Mouse (Mus musculus): ENCODE data around the gene Nup188.

DNA sequence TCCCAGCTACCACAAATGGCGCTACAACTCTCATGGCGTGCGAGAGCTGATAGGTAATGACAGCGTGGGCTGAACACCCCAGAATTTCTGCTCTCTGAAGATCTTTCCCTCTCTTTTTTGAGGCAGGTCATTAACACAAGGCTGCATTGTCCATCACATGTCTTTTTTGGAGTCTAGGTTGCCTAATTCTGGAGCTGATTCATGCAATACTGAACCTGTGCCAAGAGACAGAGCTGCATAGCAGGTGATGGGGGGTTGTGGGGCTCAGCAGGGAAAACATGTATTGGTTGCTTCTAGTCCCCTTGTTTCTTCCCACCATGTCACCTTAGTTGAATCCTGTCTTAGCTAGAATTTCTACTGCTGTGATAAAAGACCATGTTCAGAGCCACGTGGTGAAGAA is 39.1 kb downstream of the Nup188 start:
- TF ChIP-seq CTCF (IDR thresholded peaks at IDR 0.05; ENCODE audit: low read depth) (no peak), EP300 (IDR thresholded peaks at IDR 0.05; ENCODE audit: low read depth) (no peak)
